Mouse (Mus musculus) myocyte (in vitro differentiated cells): ENCODE data around the gene Rhbdd3.

Experiments used
- CEBPB ChIP-seq: IDR thresholded peaks from 2 replicates; pipeline ENCODE4 v1.6.1; 2011; ENCODE audit warnings: mild to moderate bottlenecking, moderate library complexity; ENCODE audit not compliant: poor library complexity, insufficient read depth, severe bottlenecking
- POLR2A ChIP-seq: IDR thresholded peaks from one replicate; pipeline ENCODE4 v1.6.1; 2011; ENCODE audit warnings: low read depth, mild to moderate bottlenecking, control low read depth, moderate library complexity; ENCODE audit not compliant: insufficient read length
- TCF12 ChIP-seq: IDR thresholded peaks from one replicate; pipeline ENCODE4 v1.6.1; 2011; ENCODE audit warnings: mild to moderate bottlenecking, control low read depth; ENCODE audit not compliant: poor library complexity, insufficient read depth, severe bottlenecking
- USF1 ChIP-seq: IDR thresholded peaks from one replicate; pipeline ENCODE4 v1.6.1; 2011; ENCODE audit warnings: low read depth, mild to moderate bottlenecking, control low read depth, moderate library complexity

DNA sequence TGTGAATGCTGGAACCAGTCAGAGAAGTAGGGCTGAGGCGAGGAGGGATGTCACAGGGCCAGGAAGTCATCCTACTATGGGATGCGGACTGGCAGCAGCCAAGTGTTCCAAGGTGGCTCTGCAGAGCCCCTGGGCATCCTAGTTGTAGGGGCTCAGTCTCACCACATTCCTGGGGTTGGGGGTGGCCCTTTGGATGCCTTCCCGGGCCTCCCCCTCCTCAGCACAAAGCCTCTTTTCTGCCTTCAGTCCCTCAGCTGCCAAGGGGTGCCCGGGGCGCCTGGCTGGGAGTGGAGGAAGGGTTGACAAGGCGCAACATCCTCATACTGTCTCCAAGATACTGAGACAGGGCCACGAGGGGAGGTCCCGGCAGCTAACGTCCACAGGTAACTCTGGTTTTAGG, 51.2 kb downstream of the Rhbdd3 start:
- TF ChIP-seq CEBPB (no peak), TCF12 (no peak), POLR2A (no peak), USF1 (no peak)
